Mouse (Mus musculus) urinary bladder, postnatal 36 days (tissue): ENCODE measurements around the gene Sf3b3.
A peak's percentile ranks its signal among the peaks of the same experiment; 100 is the strongest.

ENCODE experiments used
- DNase-seq, 2 experiments: peaks; one replicate each; pipeline ENCODE4 v3.0.0; 2022; ENCODE audit warnings: low spot score in 2 of 2, mixed read lengths in 1 of 2

Sf3b3 gene

DNA sequence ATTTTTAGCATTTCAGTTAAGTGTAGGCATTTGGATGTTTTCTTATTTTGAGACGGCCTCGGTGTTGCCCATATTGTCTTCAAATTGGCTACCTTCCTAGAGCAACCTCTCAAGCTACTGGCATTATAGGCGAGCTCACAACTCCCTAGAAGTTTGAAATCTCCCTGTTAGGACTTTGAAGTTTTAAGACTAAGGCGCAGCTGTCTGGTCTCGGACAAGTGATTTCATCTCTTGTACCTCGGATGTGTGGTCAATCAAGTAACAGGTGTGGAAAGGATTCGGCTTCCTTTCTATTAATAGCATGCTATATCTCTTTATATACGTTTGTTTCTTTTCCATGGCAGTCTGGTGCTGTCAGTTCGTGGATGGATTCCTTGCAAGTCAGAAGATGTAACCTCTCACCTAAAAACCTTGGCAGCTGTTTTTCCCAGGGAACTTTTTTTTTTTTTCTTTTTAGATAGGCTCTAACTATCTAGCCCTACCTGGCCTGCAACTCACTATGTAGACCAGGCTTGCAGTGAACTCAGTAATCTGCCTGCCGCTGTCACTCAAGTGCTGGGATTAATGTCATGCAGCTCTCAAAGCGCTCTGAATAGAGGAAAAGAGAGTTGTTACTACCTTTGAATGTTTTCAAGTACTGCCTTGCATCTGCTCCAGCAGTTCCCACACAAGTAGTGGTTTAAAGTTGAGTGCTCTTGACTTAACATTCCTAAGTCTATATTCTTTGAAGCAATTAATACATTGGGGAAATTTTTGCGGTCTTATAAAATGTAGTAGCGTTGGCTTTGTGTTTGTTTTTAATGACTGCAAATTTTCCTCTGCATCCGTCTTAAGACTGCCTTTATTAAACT, 1.3 kb upstream of the Sf3b3 start:
- no peak for DNase-seq

- no peak for DNase-seq
Measured at GRCm38 (mm10) chr8:110847171-110847549, 573 bp upstream of the Sf3b3 start.

GRCm38 (mm10) chr8:110845821-110846404, 674 bp downstream of the Sf3b3 start:
- DNase-seq: peak in 1 of 2 experiments; percentile 3

GRCm38 (mm10) chr8:110844941-110845340, 1.6 kb downstream of the Sf3b3 start:
- DNase-seq: no peak

GRCm38 (mm10) chr8:110843207-110843606, 3.4 kb downstream of the Sf3b3 start:
- DNase-seq: no peak

GRCm38 (mm10) chr8:110842012-110842574, 4.5 kb downstream of the Sf3b3 start:
- DNase-seq: no peak

DNA sequence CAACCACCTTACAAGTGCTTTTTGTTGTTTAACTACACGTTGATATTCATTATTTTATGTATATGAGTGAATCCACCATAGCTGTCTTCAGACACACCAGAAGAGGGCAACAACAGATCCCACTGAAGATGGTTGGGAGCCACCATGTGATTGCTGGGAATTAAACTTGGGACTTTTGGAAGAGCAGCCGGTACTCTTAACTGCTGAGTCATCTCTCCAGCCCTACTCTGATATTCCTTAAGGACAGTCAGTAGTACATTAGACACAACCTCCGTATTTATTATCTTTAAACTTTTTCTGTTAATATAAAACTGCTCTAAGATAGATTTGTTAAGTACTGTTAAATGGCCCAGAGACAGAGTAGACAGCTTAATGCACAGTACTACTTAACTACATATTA, 14.6 kb downstream of the Sf3b3 start:
- DNase-seq: no peak

- no peak for DNase-seq
Measured at GRCm38 (mm10) chr8:110828511-110828910, 18.1 kb downstream of the Sf3b3 start.

DNA sequence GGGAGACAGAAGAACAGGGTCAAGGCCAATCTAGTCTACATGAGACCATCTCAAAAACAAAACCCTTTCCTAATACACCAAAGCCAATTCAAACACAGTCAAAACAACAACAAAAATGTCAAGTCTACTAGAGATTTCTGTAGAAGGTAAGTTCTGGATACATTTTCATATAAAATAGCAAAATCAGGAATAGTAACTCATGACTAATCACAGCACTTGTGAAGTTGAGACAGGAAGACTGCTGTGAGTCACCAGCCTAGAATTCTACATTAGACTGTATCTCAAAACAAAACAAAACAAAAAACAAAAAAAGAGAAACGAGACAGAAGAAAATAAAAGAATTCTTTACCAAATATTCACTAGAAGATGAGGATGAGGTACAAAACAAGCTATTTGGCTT, 21.7 kb downstream of the Sf3b3 start:
- no peak for DNase-seq

- DNase-seq: no peak
Measured at GRCm38 (mm10) chr8:110821960-110822359, 24.6 kb downstream of the Sf3b3 start.

GRCm38 (mm10) chr8:110820257-110820656, 26.3 kb downstream of the Sf3b3 start:
- peak in 1 of 2 experiments; percentile 29 for DNase-seq

GRCm38 (mm10) chr8:110818593-110818992, 28.0 kb downstream of the Sf3b3 start:
- no peak for DNase-seq

DNA sequence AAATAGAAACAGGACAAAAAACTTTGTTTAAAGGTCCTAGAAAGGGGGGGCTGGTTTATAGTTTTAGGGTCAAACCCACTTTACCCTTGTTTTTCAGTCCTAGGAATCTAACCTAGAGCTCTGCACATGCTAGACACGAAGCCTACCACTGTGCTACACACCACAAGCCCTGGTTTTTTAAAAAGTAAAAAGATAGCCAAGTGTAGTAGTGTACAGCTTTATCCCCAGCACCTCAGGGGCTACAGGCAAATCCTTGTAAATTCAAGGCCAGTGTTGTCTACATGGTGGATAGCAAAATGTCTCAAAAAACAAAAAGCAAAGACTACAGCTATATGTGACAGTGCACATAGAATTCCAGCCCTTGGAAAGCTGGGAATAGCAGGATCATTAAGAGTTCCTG, 29.6 kb downstream of the Sf3b3 start:
- no peak for DNase-seq

DNA sequence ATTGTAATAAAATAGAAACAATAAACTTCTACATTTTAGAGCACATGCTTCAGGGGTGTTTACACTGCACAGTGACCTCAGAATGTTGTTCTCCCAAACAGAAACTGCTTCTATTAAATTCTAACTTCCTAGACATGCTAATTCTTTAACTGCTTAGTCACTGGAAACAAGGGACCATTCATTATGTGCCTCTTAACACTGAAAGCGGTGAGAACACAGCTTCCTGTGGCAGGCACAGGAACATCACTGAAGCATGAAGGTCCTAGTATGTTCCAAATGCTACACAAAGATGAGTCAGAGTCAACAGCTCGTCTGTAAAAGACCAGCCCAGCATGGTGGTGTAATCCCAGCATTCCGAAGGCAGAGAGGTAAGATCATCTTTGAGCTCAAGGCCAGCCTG, 31.3 kb downstream of the Sf3b3 start:
- DNase-seq: no peak

- no peak for DNase-seq
Measured at GRCm38 (mm10) chr8:110813081-110813812, 33.3 kb downstream of the Sf3b3 start.

DNA sequence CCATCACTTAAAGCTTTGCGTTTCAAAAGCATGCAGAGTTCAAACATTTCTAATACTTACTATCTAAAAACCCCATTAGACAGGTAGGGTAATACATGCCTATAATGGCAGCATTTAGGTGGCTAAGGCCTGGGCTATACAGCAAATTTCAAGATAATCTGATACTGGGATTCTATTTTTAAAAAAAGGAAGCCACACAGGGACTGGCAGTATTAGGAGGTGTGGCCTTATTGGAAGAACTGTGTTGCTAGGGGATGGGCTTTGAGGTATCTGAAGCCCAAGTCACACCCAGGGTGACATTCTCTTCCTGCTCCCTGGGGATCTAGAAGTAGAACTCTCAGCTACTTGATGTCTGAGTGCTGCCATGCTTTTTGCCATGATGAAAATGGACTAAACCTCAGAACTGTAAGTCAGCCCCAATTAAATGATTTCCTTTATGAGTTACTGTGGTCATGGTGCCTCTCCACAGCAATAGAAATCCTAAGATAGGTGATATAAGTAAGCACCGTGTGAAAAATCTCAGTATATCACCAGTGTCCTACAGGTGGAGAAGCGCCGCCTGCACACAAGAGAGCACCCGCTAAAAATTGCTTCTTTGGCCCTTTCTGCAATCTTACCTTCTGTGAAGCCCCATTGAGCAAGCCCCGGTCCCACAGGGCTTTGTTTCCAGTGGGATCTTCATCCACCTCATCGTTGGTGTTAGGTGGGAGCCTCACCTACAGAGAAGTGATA, 34.1 kb downstream of the Sf3b3 start:
- DNase-seq: no peak

DNA sequence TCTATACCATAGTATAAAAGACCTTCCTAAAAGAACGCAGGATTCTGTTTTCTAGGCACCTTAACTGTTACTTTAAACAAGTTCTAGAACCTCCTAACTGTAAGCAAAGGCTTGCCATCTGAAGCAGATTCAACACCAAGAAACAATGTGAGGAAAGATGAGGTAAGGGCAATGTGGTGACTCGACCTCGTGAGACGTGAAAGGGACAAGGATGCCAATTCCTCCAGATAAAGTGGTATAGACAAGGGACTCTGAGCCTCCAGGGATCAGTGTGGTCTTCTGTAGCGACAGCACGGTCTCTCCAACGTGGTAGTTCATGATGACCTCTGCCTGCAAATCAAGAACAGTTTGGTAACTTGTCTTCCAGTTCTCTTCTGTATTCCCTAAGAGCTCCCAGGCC, 34.8 kb downstream of the Sf3b3 start:
- DNase-seq: no peak

DNA sequence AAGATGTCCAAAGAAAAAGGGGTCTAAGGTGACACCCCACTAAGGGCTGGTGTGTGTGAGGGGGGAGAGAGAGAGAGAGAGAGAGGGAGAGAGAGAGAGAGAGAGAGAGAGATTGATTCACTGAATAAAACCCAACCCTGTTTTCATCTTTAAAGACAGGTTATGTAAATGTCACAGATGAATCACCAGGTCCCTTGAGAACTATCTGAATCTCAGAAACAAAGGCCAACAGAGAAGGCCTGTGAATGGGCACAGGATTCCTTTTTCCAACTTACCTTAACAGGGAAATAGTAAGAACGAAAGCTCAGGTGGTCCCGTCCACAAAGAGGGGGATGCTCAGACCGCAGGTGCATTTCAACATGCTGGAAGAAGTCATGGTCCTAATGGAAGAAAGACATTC, 35.5 kb downstream of the Sf3b3 start:
- no peak for DNase-seq

DNA sequence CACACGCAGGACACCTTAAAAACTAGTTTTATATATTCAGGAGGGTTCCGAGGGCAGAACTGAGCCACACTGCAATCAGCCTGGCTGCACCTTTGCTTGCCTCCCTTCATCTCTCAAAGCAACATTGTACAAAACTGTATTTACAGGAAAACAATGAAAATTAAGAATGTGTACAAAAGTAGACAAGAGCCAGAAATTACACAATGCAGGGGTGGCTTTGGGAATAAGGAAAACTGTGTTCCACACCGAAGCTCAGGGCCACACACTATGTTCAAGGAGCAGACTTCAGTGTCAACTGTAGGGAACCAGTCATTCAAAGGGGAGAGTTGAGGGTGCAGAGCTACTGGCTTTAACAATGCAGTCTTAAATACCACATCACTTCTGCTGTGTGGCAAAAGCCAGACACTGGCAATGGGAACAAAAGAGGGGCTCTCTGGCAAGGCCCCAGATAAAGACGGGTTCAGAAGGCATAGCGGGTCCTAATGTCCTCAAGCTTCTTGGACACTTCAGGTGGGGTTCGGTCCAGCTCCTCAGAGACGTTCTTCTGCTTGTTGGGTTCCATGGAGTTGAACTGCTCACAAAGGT, 36.0 kb downstream of the Sf3b3 start:
- no peak for DNase-seq

GRCm38 (mm10) chr8:110809831-110810230, 36.8 kb downstream of the Sf3b3 start:
- no peak for DNase-seq
